Mouse (Mus musculus) telencephalon, adult 2 months (tissue): ENCODE measurements around the gene Phactr2.
A peak's percentile ranks its signal among the peaks of the same experiment; 100 is the strongest.

ENCODE experiments used
- DNase-seq: peaks from one replicate; pipeline ENCODE4 v3.0.0-alpha.2; 2011; ENCODE audit warnings: low read depth, low spot score

Gene Phactr2

GRCm38 (mm10) chr10:13168461-13168860, 305.8 kb downstream of the Phactr2 start:
- DNase-seq, result no peak

GRCm38 (mm10) chr10:13162031-13162430, 312.2 kb downstream of the Phactr2 start:
- DNase-seq, result no peak

GRCm38 (mm10) chr10:13160913-13161312, 313.3 kb downstream of the Phactr2 start:
- peak; percentile 48 for DNase-seq
